Mouse (Mus musculus) heart, postnatal 36 days (tissue): Measurements from ENCODE around the gene Gsto1. TPM values are rescaled to one million over a fixed set of nuclear protein-coding genes. Genes with fewer than 3 reads are reported as not detected.
A peak's percentile ranks its signal among the peaks of the same experiment; 100 is the strongest.

Experiments
- DNase-seq, 2 experiments: peaks; one replicate each; pipeline ENCODE4 v3.0.0; 2021 to 2022
- intact Hi-C: fragments of 180-260 bp; cut with DNase I; formaldehyde crosslinking; loops from one replicate; pipeline ENCODE4 v1.15.1; 2025
- total RNA-seq, 2 experiments: library from RNA; stranded (reverse); gene quantifications; 2 replicates each; pipeline ENCODE4 v1.2.3; 2021

Gsto1 gene
- total RNA-seq, 2 experiments from 2014 or later: 171 to 196 TPM

DNA sequence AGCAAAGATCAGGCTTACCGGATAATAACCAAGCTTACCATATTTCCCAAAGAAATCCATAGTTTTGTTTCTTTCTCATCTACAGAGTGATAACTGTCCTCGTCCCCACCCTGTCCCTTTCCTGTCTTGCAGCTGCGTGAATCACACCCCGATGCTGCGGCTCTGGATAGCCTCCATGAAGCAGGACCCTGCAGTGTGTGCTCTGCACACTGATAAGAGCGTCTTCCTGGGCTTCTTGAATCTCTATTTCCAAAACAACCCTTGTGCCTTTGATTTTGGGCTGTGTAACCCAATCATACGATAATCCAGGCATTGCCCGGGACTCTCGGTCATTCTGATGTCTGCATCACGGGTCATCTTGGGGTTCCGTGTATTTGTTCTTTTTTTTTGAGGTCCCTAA lies 31.1 kb downstream of the Gsto1 start:
- intact Hi-C loops: loop anchor here (2.0 kb wide), 1 partner anchor 33 kb away; the partner anchor contains the start of genes Cfap43 and Itprip
- DNase-seq: no peak

DNA sequence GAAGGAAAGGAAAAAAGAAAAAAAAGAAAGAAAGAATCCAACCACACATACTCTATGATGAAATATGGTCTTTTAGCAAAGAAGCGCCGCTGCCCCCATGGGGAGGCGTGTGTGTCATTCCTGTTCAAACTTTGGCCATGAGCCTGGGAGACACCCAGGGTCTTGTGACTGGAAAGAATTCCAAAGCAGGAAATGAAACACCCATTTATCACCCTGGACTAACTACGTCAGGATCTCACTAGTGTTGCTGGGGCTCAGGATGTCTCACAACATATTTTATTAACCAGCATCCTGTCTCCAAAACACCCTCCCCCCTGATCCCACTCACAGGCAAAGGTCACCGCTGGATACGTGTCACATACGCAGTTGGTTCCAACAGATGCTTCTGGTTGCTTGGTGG lies 31.8 kb downstream of the Gsto1 start:
- peak in 1 of 2 experiments; percentile 34 for DNase-seq
- intact Hi-C loops: loop anchor here (2.0 kb wide), 1 partner anchor 32 kb away; the partner anchor contains the start of genes Cfap43 and Itprip

DNA sequence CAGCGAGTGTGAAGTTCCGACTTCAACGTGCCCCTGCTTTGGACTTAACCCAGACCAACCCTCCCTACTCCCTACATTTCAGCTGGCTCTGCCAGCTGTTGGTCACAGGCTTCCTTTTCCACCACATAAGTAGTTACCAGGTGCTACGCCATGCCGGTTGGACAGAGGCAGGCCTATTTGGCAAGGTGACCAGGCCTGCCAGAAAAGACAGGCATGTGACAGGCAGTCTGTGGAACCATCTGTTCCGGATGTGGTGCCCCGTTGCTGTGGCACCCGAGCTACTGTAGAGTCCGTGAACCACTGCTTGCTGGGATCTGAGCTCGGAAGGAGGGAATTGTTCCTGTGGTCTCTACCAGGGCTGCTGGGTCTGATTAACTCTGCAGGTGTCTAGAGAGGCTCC lies 32.6 kb downstream of the Gsto1 start:
- intact Hi-C loops: loop anchor here (2.0 kb wide), 1 partner anchor 31 kb away; the partner anchor contains the start of genes Cfap43 and Itprip
- DNase-seq: peak in 1 of 2 experiments; percentile 48

DNA sequence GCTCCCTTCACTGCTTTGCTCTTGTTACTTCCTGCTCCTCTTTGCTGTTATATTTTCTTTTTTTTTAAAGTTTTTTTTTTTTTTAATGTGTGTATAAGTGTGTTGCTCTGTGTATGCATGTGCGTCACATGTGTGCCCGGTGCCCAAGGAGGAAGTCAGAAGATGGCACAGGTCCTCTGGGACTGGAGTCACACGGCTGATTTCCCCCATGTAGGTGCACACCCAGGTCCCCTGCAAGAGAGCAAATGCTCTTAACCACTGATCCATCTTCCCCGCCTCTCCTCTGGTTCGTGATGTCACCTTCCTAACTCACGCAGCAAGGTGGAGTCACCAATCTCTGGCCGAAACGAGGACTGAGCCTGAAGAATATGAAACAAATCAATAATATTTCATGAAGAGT lies 33.3 kb downstream of the Gsto1 start:
- intact Hi-C loops: no loop called here
- DNase-seq: no peak

DNA sequence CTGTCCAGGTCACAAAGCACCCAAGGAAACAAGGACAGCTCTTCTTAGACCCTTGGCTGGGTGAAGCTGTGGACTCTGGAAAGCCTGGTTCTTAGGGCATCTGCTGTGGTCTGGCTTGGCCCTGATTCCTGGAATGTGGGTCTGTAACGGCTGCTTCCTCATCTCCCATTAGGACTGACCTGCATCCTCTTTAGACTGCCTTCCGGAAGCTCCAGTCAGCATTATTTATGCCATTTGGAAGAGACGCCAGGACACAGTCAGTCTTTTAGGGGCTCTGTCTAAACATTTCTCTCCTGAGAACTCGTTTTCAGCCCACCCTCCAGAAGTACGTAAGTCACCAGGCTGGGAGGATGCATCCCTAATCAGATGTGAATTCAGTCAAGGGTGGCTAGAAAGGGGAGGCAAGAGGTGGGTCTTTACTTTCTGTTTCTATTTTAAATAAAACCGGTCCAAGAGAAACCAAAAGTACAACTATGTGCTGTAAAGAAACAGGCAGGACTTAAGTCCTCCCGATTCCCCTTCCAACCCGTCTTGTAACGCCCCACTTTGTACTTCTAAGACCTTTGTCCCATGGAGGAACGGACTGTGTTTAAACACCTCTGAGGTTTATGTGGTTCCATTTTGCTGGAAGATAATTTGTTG lies 35.8 kb downstream of the Gsto1 start:
- intact Hi-C loops: no loop called here
- DNase-seq: no peak

DNA sequence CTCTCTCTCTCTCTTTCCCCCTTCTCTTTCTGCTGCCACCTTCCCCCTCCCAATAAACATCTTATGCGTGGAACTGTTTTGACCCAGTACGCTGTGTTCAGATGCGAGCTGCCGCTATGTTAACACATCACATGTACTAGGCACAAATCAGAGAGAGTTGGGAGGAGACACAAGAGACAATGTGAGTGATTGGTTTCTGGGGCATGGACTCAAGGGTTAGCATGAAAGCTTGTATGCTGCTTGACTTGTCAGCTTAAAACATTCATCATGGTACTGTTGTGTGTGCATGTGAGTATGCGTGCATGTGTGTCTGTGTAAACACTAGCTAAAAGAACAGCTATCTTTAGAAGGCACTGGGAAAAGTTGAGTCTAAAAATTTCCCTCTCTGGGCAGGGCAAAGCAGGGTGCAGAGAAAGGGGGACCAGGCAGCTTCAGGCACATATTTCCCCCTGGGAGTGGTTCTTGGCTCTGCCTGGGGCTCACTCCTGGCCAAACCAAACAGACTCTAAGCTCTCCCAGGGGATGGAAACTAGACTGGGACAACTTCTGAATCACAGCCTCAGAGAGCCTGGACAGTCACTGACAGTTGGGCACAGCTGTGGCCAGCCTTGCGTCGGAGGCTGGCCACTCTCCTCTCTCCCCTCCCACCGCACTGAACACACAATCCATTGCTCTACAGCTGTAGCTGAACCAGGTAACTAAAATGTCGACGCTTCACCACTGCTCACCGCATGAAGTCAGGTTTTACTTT lies 37.0 kb downstream of the Gsto1 start:
- DNase-seq: peak; percentile 49 to 51

DNA sequence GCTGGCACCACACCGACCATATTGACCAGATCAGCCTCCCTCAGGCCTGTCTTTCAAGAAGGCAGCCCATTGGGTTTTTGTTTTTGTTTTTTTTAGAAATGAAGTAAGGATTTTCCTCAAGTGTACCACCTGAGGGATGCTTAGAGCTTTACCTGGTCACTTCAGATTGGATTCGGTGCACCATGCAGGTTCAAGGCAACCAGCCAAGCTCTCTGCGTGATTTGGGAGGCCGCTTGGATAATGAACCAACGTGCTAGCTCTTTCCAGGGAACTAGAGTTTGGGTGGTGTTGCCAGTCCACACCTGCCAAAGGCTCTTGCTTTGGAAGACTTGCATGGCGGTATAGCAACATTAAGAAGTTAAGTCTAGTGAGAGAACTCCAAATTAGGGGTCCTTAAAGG lies 38.3 kb downstream of the Gsto1 start:
- no peak for DNase-seq
- intact Hi-C loops: no loop called here

More for the DNA sequence above, 37.0 kb downstream of the Gsto1 start:
- intact Hi-C loops: no loop called here

DNA sequence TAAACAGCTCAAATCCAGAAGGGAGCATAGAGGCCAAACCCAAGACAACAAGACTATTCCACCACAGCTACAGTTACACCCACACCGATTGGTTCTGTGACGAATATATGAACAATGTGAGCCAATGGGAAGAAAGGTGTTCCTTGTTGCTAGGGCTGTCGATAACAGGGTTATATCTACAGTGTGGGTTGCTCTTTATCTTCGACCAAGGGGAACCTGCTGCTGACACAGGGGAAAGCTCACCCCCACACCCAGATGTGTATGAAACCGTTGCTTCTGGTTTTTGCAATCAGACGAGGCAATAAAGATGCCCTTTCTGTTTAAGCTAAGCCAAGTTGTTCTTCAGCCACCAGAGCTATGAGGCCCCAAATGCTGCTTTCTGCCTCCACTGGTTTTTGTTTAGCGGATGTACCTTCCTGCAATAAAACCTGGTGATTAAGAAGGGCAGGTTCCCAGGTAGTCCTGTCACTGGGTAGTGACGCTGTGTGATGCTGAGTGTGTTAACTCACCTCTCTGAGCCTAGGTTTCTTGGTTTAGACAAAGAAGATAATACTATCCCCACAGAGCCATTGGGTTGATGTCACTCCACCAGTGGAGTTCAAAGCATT lies 43.8 kb downstream of the Gsto1 start:
- intact Hi-C loops: no loop called here
- no peak for DNase-seq

DNA sequence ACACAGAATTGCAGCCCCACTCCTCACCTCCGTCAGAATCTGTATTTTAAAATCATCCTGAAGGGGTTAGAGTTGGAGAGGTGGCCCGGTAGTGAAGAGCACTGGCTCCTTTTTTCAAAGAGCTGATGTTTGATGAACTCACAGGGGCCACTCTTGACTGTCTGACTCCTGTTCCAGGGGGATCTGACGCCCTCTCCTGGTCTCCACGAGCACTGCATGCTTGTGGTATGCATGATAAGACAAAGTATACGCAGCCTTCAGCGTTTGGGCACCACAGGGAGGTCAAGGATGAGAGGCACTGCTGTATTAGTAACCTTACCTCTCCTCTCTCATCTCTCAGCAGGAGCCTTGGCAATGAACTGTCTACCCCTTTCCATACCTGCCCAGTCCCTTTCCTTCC lies 45.2 kb downstream of the Gsto1 start:
- no peak for DNase-seq
- intact Hi-C loops: no loop called here

DNA sequence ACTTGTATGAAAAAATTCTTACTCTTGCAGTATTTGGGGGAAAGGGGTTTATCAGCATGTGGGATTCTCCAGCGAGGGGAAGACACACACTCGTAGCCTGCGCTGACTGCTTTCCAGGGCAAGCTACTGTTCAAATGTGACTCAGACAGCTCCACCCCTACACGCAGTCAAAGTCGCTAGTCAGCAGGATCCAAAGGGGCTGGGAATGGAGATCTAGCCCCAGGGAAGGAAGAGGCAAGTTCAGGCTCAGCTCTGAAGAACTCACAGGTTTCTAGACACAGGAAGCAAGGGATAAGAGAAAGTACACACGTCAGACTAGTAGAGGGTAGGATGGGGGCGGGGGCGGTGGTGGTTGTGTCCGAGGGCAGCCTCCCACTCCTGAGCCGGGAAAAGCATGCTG lies 45.8 kb downstream of the Gsto1 start:
- DNase-seq: no peak
- intact Hi-C loops: no loop called here

DNA sequence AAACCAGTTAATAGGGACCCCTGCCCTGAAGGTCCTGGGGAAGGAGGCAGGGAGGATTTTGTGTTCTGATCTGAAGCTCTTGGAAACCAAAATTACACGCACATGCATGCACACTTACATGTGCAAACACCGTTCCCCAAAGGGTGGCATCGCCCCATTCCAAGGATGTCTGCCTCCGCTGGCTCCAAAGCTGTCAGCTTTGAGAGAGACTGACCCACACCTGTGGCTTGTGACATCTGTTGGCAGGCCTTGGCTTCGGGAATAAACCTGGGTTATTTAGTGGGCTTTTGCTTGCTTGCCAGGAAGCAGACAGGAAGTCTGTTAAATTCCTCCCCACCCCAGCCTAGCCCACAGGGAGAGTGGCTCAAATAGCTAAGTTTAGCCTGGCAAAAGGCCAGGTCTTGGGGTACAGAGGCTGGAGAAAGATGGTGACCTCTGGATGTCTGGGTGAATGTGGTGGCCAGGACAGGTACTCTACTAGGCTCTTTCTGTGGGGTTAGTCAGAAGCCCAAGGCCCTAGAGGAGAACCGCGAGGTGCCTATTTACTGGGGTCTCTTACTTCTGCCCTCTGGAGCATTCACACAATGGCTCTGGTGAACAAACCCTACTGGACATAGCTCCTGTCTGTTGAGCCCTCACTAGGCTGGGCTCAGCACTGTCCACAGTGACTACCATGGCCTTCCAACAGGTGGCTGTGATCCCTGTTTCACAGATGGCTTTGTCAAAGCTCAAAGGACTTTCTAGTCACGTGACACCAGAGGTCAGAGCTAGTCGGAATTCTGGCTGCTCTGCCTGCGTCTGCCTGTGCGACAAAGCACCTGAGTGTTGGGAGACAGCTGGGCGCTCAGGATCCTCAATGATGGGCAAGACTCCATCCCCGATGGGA lies 47.8 kb downstream of the Gsto1 start:
- DNase-seq: peak in 1 of 2 experiments; percentile 45

DNA sequence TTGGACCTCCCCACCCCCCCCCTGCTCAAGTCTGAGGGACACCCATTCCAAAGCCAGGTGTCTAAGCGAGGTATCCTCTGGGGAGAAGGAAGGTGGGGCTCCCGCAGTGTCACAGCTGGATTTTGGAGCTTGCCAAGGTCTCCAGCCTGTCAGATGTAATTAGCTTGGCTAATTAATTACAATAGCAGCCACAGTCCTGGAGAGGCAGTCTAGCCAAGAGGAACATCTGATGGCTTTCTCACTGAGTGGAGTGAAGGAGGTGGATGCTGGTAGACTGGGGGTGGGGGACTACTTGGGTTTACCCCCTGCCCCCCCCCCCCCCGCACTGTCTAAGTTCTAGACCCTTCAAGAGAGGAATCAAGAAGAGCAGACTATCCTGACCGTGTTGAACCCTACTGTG lies 48.9 kb downstream of the Gsto1 start:
- intact Hi-C loops: no loop called here
- no peak for DNase-seq

More for the DNA sequence above, 47.8 kb downstream of the Gsto1 start:
- intact Hi-C loops: no loop called here

DNA sequence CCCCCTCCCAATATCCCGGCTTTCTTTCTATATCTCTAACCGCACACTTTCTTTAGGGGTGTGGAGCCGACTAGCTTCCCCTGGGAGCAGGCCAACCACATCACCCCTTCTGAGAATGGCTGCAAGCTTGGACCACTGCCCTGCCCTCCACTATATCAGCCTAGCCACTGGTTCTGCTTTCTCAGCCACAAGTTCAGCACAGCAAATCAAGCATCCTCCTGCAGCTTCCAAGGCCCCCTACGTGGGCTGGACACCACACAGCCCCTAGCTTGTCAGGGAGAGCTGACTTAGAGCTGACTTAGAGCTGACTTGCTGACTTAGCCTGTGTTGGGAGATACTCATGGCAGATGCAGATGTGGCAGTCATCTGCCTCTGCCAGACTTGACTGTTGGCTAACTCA lies 50.3 kb downstream of the Gsto1 start:
- DNase-seq: no peak
- intact Hi-C loops: no loop called here

DNA sequence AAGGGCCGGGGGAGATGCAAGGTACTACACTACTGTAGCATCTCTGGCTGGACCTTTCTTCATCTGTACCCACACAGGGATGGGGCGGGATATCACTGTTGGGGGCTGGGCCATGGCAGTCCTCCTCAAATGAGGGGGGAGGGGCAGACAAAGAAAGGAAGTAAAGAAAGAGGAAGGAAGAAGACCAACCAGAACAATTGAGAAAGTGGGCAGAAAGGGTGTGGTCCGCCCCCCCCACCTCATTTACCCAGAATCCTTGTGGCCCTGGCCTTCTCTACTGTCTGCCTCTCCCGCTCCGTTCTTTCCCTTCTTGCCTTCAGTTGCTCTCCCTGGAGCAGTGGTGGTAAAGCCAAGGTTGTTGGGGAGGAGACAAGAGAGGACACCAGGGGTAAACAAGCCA lies 50.8 kb downstream of the Gsto1 start:
- intact Hi-C loops: no loop called here
- no peak for DNase-seq

DNA sequence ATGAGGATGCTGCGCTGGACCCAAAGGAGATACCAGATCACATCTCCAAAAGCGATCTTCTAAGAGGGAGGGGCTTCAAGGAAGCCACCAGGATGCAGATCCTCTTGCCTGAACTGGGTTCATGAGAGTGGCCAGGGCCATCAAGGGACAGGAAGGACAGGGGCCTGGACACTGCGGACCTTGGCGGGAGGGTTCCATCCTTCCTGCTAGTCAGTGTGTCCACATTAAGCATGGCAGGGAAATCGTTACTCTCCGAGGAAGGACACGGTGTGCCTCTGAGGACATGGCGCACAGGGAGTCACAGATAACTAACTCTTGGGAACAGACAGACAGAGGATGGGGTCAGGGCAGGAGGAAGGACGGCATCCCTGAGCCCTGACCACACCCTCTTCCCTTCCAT lies 52.8 kb downstream of the Gsto1 start:
- intact Hi-C loops: no loop called here

DNA sequence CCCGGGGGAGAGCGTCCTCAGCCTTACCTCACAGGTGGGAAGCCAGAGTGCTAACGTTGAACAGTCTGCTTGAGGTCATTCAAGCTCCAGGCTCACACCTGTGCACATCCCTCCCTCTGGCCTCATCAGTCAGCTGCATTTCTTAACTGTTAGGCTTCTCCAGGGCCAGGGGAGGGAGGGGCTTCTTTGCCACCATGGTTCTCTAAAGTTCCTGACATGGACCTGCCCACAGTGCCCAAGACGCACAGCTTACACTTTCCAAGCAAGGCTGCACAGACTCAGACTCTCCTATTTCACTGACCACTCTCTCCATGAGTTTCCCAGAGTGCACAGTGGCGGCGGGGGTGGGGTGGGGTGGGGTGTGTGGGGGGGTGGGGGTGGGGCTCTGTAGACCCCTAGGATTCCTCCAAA lies 54.2 kb downstream of the Gsto1 start:
- intact Hi-C loops: no loop called here
- DNase-seq: no peak

More for the DNA sequence above, 52.8 kb downstream of the Gsto1 start:
- DNase-seq: no peak

DNA sequence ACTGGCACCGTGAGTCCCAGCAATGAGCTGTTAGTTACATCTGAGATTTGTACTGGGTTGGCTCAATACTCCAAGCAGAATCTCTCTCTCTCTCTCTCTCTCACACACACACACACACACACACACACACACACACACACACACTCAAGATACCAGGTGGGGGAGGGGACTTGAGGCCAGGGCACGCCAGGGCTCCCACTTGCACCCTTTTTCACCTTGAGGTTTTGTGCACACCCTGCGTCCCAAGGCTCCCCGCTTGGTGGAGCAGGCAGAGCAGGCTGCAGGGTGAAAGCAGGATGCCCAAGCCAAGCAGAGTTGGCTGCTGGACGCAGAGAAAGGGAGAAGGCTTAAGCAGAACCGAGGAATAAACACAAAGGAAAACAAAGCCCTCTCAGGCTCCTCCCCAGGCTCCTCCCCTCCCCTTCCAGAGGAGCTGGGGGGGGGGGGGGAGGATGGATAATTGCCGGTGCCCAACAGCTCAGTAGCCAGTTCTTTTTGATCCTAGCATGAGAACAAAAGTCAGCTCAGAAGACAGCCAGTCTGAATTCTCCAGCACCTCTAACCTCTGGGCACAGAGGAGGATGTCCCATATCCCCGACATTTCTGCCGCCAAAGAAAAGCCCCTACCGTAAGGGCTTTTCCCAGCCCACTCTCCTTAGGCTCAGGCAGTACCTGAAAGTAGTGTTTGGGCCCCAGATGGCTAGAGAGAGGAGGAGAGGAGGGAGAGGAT lies 54.8 kb downstream of the Gsto1 start:
- intact Hi-C loops: no loop called here
- DNase-seq: no peak

DNA sequence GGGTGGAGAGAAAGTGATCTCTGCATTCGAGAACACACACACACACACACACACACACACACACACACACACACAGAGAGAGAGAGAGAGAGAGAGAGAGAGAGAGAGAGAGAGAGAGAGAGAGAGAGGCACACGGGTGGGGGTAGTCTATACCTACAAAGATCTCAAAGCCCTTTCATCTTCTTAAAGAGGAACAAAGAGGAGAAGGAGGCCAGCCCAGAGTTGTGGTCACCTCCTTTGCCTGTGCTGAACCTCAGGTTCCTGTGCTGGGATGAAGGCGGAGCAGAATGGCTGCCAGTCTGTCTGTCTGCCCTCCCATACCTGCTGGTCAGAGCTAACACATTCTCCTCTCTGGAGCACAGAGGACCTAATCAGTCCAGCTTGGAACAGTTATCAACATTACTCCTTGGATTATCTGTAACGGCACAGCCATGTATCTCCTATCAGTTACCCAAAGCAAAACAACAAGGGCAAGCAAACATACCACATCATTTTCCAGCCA lies 55.4 kb downstream of the Gsto1 start:
- intact Hi-C loops: no loop called here
- DNase-seq: no peak

DNA sequence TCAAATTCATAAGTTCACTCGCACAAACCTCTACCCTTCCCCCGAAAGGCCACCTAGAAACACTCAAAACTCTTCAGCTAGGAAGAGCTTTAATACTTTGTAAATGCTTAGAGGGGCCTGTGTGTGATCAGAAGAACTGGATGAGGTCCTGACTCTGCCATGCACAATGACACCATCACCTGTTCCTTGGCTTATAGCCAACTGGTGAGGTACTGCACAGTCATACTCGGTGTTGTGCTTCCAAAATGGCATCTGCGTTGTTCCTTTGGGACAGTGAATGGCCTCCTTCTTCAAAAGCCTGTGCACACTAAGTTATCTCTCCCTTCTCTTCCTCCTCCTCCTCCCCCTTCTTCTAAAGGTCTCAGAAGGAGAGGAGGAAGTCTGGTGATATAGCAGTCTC lies 56.0 kb downstream of the Gsto1 start:
- intact Hi-C loops: no loop called here

DNA sequence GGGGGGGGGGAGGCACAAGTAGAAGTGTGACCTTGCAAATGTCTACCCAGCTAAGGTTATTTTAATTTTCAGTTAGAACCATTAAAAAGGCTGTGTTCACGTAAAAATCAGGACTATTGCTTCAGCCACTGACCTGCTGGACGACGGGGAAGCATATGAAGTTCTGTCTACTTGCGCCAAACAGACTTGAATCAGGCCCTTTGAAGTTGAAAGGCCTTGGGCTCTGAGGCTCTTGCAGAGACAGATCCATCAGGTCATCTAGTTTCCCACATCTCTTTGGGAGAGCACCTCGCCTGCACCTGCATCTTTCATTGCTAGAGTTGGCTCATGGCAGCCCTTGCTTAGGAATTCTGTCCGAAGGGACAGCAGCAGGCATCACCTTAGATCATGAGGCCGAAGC lies 58.6 kb downstream of the Gsto1 start:
- intact Hi-C loops: no loop called here
- DNase-seq: no peak

More for the DNA sequence above, 56.0 kb downstream of the Gsto1 start:
- DNase-seq: no peak
